Mouse (Mus musculus) adrenal gland, postnatal 14 days (tissue): ENCODE results near the gene Prkce. TPM values are rescaled to one million over a fixed set of nuclear protein-coding genes. Genes with fewer than 3 reads are reported as not detected.

Experiments used
- DNase-seq: peaks from one replicate; pipeline ENCODE4 v3.0.0; 2021; ENCODE audit warnings: mixed read lengths
- total RNA-seq: library from RNA; stranded (reverse); gene quantifications from 2 replicates; pipeline ENCODE4 v1.2.3, GENCODE M21; 2021

Gene Prkce
- total RNA-seq, 1 experiment from 2014 or later: 26.0 TPM

GRCm38 (mm10) chr17:86300774-86301595 lies 133.4 kb downstream of the Prkce start:
- DNase-seq: peak; percentile 46

- DNase-seq: peak; percentile 31
Observed at GRCm38 (mm10) chr17:86302266-86302665, 134.7 kb downstream of the Prkce start.

- DNase-seq: peak; percentile 64
Observed at GRCm38 (mm10) chr17:86302861-86303331, 135.3 kb downstream of the Prkce start.

- no peak for DNase-seq
Observed at GRCm38 (mm10) chr17:86303401-86304243, 136.0 kb downstream of the Prkce start.

- DNase-seq: no peak
Observed at GRCm38 (mm10) chr17:86304923-86305630, 137.5 kb downstream of the Prkce start.

- DNase-seq: no peak
Observed at GRCm38 (mm10) chr17:86306161-86306560, 138.6 kb downstream of the Prkce start.

GRCm38 (mm10) chr17:86313413-86314139 lies 146.0 kb downstream of the Prkce start:
- peak; percentile 35 for DNase-seq

- DNase-seq: no peak
Observed at GRCm38 (mm10) chr17:86315874-86316273, 148.3 kb downstream of the Prkce start.

GRCm38 (mm10) chr17:86316771-86317170 lies 149.2 kb downstream of the Prkce start:
- no peak for DNase-seq

GRCm38 (mm10) chr17:86317197-86317596 lies 149.6 kb downstream of the Prkce start:
- DNase-seq: no peak

GRCm38 (mm10) chr17:86319967-86320602 lies 152.5 kb downstream of the Prkce start:
- no peak for DNase-seq

- no peak for DNase-seq
Observed at GRCm38 (mm10) chr17:86322840-86323239, 155.3 kb downstream of the Prkce start.

GRCm38 (mm10) chr17:86323310-86323709 lies 155.7 kb downstream of the Prkce start:
- DNase-seq: no peak

GRCm38 (mm10) chr17:86323909-86324686 lies 156.5 kb downstream of the Prkce start:
- no peak for DNase-seq

GRCm38 (mm10) chr17:86324756-86325155 lies 157.2 kb downstream of the Prkce start:
- DNase-seq: peak; percentile 49

GRCm38 (mm10) chr17:86325317-86325716 lies 157.7 kb downstream of the Prkce start:
- no peak for DNase-seq

- no peak for DNase-seq
Observed at GRCm38 (mm10) chr17:86327958-86328357, 160.4 kb downstream of the Prkce start.

- no peak for DNase-seq
Observed at GRCm38 (mm10) chr17:86329273-86330075, 161.9 kb downstream of the Prkce start.
